Mouse (Mus musculus): ENCODE data around the gene Rnft1. TPM values are rescaled to one million over a fixed set of nuclear protein-coding genes. Genes with fewer than 3 reads are reported as not detected.

Gene Rnft1
- total and polyA plus RNA-seq, 3 experiments = 7.3 to 21.9 (median 20.5) TPM

DNA sequence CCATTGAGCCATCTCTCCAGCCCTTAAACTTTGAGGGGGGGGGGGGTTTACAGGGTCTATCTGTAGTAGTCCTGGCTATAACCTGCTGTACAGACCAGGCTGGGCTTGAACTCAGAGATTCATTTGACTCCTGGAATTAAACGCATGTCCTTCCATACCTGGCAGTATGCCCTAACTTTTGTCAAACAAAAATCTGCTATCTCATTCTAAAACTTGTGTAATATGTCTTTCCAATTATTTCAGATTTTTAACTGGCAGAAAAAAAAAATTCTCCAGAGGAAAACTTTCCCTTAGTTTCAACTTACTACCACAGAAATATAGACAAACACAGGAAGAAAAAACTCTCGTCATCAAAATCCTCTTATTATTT lies 56.0 kb downstream of the Rnft1 start:
- Histone ChIP-seq H3K27me3 (ENCODE audit: insufficient read depth, low read length) (no peaks in the 10 kb centered on the region), H3K4me1 (ENCODE audit: insufficient read depth, low read depth, low read length) (peaks cover 21% of the 10 kb centered on the region), H3K36me3 (replicated peaks) (peaks cover 33% of the 10 kb centered on the region), H3K4me3 (ENCODE audit: low read depth, low read length) (no peak overlapping the region), H3K9me3 (replicated peaks) (no peaks in the 10 kb centered on the region)
- no peak for DNase-seq (ENCODE audit: low spot score)
- ATAC-seq (ENCODE audit: extremely low read depth, insufficient number of reproducible peaks, low FRiP score, poor library complexity, severe bottlenecking) = no peak
- TF ChIP-seq GATA1 (IDR thresholded peaks at IDR 0.05; ENCODE audit: borderline replicate concordance, low read length) = no peak
- no peak for TF ChIP-seq TAL1 (conservative IDR thresholded peaks at IDR 0.05; ENCODE audit: low read depth, low read length)

DNA sequence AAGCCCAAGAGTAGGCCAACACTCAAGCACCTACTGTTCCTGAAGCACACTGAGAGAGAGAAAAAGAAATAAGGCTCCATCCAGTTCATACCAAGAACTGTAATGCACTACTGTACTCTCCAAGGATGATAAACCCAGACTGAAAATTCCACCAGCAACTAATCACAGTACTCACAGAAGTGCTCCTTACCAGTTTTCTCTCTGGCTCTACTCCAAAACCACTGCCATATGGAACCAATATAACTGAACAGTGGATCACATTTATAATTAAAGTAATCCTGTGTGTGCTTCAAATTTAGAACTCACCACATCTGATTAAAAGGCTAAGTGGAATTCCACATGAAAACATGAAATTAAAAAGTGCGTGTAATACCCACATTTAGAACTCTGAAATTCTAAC lies 58.4 kb downstream of the Rnft1 start:
- Histone ChIP-seq H3K4me1 (ENCODE audit: insufficient read depth, low read depth, low read length) (peaks cover 30% of the 10 kb centered on the region), H3K4me3 (ENCODE audit: low read depth, low read length) (no peak overlapping the region)
- ATAC-seq (ENCODE audit: extremely low read depth, insufficient number of reproducible peaks, low FRiP score, poor library complexity, severe bottlenecking) = no peak

DNA sequence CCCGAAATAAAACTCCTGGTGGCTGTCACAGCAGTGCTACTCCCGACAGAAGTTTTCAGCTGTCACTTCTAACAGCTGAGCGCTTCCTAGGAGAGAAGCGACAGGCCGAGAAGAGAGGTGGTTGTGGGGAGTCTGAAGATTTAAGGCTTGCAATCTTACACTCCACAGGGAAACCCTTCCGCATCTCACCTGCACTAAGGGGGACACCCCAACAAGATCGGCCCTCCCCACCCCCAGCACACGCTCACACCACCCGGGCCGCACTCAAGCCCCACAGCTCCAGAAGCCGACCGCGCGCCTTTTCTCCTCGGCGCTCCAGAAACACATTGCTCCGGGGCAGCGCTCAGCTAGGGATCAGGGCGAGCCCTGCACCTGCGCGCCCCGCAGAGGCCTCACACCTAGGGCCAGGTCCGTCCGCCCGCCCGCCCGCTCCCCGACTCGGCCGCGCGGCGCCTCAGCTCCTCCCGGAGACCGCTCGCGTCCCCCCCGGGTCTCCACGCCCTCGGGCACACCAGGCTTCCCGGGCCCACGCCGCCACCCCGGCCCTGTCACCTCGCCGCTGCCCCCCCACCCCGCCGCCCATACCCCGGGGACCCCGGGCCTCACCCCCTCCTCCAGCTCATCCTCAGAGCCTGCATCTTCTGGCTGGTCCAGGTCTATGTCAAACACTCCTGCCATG lies 59.6 kb downstream of the Rnft1 start:
- H3K4me1 ChIP-seq (ENCODE audit: insufficient read depth, low read depth, low read length) = peaks cover 27% of the 10 kb centered on the region
- H3K9me3 ChIP-seq (replicated peaks) = no peaks in the 10 kb centered on the region
- TF ChIP-seq GATA1 (IDR thresholded peaks at IDR 0.05; ENCODE audit: borderline replicate concordance, low read length) (no peak), TAL1 (conservative IDR thresholded peaks at IDR 0.05; ENCODE audit: low read depth, low read length) (no peak), CTCF (IDR thresholded peaks at IDR 0.05; ENCODE audit: low read depth, low read length) (no peak), POLR2AphosphoS5 (IDR thresholded peaks at IDR 0.05; ENCODE audit: insufficient replicate concordance, low read depth, low read length) (no peak), GATA2 (IDR thresholded peaks at IDR 0.05; ENCODE audit: borderline replicate concordance, low read depth, low read length) (no peak)
- H3K27me3 ChIP-seq (ENCODE audit: insufficient read depth, low read length) = no peaks in the 10 kb centered on the region
- H3K36me3 ChIP-seq (replicated peaks) = peaks cover 30% of the 10 kb centered on the region
- no peak for ATAC-seq (ENCODE audit: extremely low read depth, insufficient number of reproducible peaks, low FRiP score, poor library complexity, severe bottlenecking)
- DNase-seq (ENCODE audit: low spot score) = peak; percentile 34
- peak overlapping the region; percentile 85 for H3K4me3 ChIP-seq (ENCODE audit: low read depth, low read length)

More for the DNA sequence above, 58.4 kb downstream of the Rnft1 start:
- TF ChIP-seq POLR2AphosphoS5 (IDR thresholded peaks at IDR 0.05; ENCODE audit: insufficient replicate concordance, low read depth, low read length) (no peak), CTCF (IDR thresholded peaks at IDR 0.05; ENCODE audit: low read depth, low read length) (no peak), GATA1 (IDR thresholded peaks at IDR 0.05; ENCODE audit: borderline replicate concordance, low read length) (no peak), TAL1 (conservative IDR thresholded peaks at IDR 0.05; ENCODE audit: low read depth, low read length) (no peak), GATA2 (IDR thresholded peaks at IDR 0.05; ENCODE audit: borderline replicate concordance, low read depth, low read length) (no peak)
- H3K9me3 ChIP-seq (replicated peaks) = no peaks in the 10 kb centered on the region
- no peak for DNase-seq (ENCODE audit: low spot score)
- no peaks in the 10 kb centered on the region for H3K27me3 ChIP-seq (ENCODE audit: insufficient read depth, low read length)
- peaks cover 28% of the 10 kb centered on the region for H3K36me3 ChIP-seq (replicated peaks)

DNA sequence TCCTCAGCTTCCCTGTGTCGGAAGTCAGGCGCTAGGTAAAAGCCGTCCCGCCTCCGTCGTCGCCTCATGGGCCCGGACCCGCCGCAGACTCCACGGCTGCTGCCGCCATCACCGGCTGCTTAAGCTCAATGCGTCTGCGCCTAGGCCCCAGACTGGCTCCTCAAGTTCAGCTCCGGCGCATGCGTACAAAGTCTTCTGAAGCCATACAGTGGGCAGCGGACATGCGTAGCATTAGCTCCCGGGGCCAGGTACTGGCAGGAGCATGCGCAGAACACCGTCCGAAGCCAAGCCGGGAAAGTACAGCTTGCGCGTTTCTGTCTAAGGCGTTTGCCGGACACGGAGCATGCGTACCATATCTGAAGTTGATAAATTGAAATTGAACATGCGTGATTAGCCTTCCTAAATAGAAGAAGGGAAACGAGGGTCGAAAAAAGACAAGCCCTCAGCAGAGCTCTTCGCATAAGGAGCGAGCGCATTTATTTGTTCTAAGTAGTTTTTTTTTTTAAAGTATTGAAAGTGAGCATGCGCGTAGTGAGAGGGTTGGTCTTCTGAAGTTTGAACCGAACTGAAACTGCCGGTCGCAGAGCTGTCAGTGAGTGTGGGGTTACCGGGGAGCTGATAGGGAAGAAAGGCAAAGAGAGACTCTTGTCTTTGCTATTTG lies 60.3 kb downstream of the Rnft1 start, which contains the start of the genes Rps6kb1 and Tubd1:
TSS of gene Rps6kb1 (minus strand) at position 167 of the 661 bp plus-strand sequence.
TSS of gene Tubd1 (plus strand) at position 353 of the 661 bp plus-strand sequence.
- peaks cover 33% of the 10 kb centered on the region for H3K36me3 ChIP-seq (replicated peaks)
- DNase-seq (ENCODE audit: low spot score) = peak; percentile 91
- H3K27me3 ChIP-seq (ENCODE audit: insufficient read depth, low read length) = no peaks in the 10 kb centered on the region
- H3K4me3 ChIP-seq (ENCODE audit: low read depth, low read length) = peak within 1 kb of the TSS; percentile 85
- ATAC-seq (ENCODE audit: extremely low read depth, insufficient number of reproducible peaks, low FRiP score, poor library complexity, severe bottlenecking) = peak; percentile 94
- TF ChIP-seq POLR2AphosphoS5 (IDR thresholded peaks at IDR 0.05; ENCODE audit: insufficient replicate concordance, low read depth, low read length) (no peak), GATA1 (IDR thresholded peaks at IDR 0.05; ENCODE audit: borderline replicate concordance, low read length) (no peak), GATA2 (IDR thresholded peaks at IDR 0.05; ENCODE audit: borderline replicate concordance, low read depth, low read length) (no peak), TAL1 (conservative IDR thresholded peaks at IDR 0.05; ENCODE audit: low read depth, low read length) (no peak), CTCF (IDR thresholded peaks at IDR 0.05; ENCODE audit: low read depth, low read length) (no peak)
- no peaks in the 10 kb centered on the region for H3K9me3 ChIP-seq (replicated peaks)
- peaks cover 27% of the 10 kb centered on the region for H3K4me1 ChIP-seq (ENCODE audit: insufficient read depth, low read depth, low read length)

GRCm38 (mm10) chr11:86545556-86545955 lies 61.1 kb downstream of the Rnft1 start:
- Histone ChIP-seq H3K4me1 (ENCODE audit: insufficient read depth, low read depth, low read length) (peaks cover 27% of the 10 kb centered on the region), H3K27me3 (ENCODE audit: insufficient read depth, low read length) (no peaks in the 10 kb centered on the region), H3K4me3 (ENCODE audit: low read depth, low read length) (peak overlapping the region; percentile 85), H3K36me3 (replicated peaks) (peaks cover 33% of the 10 kb centered on the region), H3K9me3 (replicated peaks) (no peaks in the 10 kb centered on the region)
- no peak for DNase-seq (ENCODE audit: low spot score)
- no peak for ATAC-seq (ENCODE audit: extremely low read depth, insufficient number of reproducible peaks, low FRiP score, poor library complexity, severe bottlenecking)
- TF ChIP-seq TAL1 (conservative IDR thresholded peaks at IDR 0.05; ENCODE audit: low read depth, low read length) = no peak
- TF ChIP-seq CTCF (IDR thresholded peaks at IDR 0.05; ENCODE audit: low read depth, low read length) = no peak
- no peak for TF ChIP-seq GATA1 (IDR thresholded peaks at IDR 0.05; ENCODE audit: borderline replicate concordance, low read length)
- TF ChIP-seq GATA2 (IDR thresholded peaks at IDR 0.05; ENCODE audit: borderline replicate concordance, low read depth, low read length) = no peak
- no peak for TF ChIP-seq POLR2AphosphoS5 (IDR thresholded peaks at IDR 0.05; ENCODE audit: insufficient replicate concordance, low read depth, low read length)

GRCm38 (mm10) chr11:86547412-86547811 lies 63.0 kb downstream of the Rnft1 start:
- Histone ChIP-seq H3K4me1 (ENCODE audit: insufficient read depth, low read depth, low read length) (peaks cover 17% of the 10 kb centered on the region), H3K9me3 (replicated peaks) (no peaks in the 10 kb centered on the region), H3K4me3 (ENCODE audit: low read depth, low read length) (no peak overlapping the region), H3K27me3 (ENCODE audit: insufficient read depth, low read length) (no peaks in the 10 kb centered on the region), H3K36me3 (replicated peaks) (peaks cover 29% of the 10 kb centered on the region)
- no peak for DNase-seq (ENCODE audit: low spot score)
- no peak for ATAC-seq (ENCODE audit: extremely low read depth, insufficient number of reproducible peaks, low FRiP score, poor library complexity, severe bottlenecking)
- no peak for TF ChIP-seq GATA1 (IDR thresholded peaks at IDR 0.05; ENCODE audit: borderline replicate concordance, low read length)
- TF ChIP-seq CTCF (IDR thresholded peaks at IDR 0.05; ENCODE audit: low read depth, low read length) = peak; percentile 51; the same call in 1 of the 2 replicates

Other genes starting within 250 kb of the Rnft1 start
- 51.1 and 64.1 TPM in 2 replicates for gene Ints2, start 227.1 kb upstream of the Rnft1 start, total RNA-seq (2014; fragmentation: Nextera tagmentation)
- 40.2 and 44.3 TPM in 2 replicates for gene Ints2, start 227.1 kb upstream of the Rnft1 start, total RNA-seq (2017)
- gene Ints2, start 227.1 kb upstream of the Rnft1 start, polyA plus RNA-seq (2012) = 1.8 and 6.0 TPM in 2 replicates
- 124 and 160 TPM in 2 replicates for gene Med13, start 127.1 kb upstream of the Rnft1 start, total RNA-seq (2014; fragmentation: Nextera tagmentation)
- 60.1 and 74.2 TPM in 2 replicates for gene Med13, start 127.1 kb upstream of the Rnft1 start, total RNA-seq (2017)
- 1.3 and 1.9 TPM in 2 replicates for gene Med13, start 127.1 kb upstream of the Rnft1 start, polyA plus RNA-seq (2012)
- 59.9 and 73.0 TPM in 2 replicates for gene Rps6kb1, start 60.1 kb downstream of the Rnft1 start, total RNA-seq (2014; fragmentation: Nextera tagmentation)
- gene Rps6kb1, start 60.1 kb downstream of the Rnft1 start, total RNA-seq (2017) = 31.7 and 38.1 TPM in 2 replicates
- gene Rps6kb1, start 60.1 kb downstream of the Rnft1 start, polyA plus RNA-seq (2012) = 17.2 and 17.6 TPM in 2 replicates
- 11.7 and 13.7 TPM in 2 replicates for gene Tubd1, start 60.3 kb downstream of the Rnft1 start, total RNA-seq (2014; fragmentation: Nextera tagmentation)
- gene Tubd1, start 60.3 kb downstream of the Rnft1 start, total RNA-seq (2017) = 8.6 and 10.6 TPM in 2 replicates
- 0.25 and 0.29 TPM in 2 replicates for gene Tubd1, start 60.3 kb downstream of the Rnft1 start, polyA plus RNA-seq (2012)
- 166 and 188 TPM in 2 replicates for gene Vmp1, start 199.2 kb downstream of the Rnft1 start, total RNA-seq (2014; fragmentation: Nextera tagmentation)
- 156 and 163 TPM in 2 replicates for gene Vmp1, start 199.2 kb downstream of the Rnft1 start, total RNA-seq (2017)
- gene Vmp1, start 199.2 kb downstream of the Rnft1 start, polyA plus RNA-seq (2012) = 15.2 and 19.1 TPM in 2 replicates
- gene Ptrh2, start 199.3 kb downstream of the Rnft1 start, total RNA-seq (2014; fragmentation: Nextera tagmentation) = 21.8 and 29.6 TPM in 2 replicates
- 41.0 and 44.7 TPM in 2 replicates for gene Ptrh2, start 199.3 kb downstream of the Rnft1 start, total RNA-seq (2017)
- gene Ptrh2, start 199.3 kb downstream of the Rnft1 start, polyA plus RNA-seq (2012) = 1.2 and 1.7 TPM in 2 replicates

Data from G1E (cell line).